Mouse (Mus musculus): ENCODE data around the gene Prrt1.

Prrt1 gene

GRCm38 (mm10) chr17:34629221-34629751 is at the start of gene Prrt1:
Prrt1 (plus strand) TSS chr17:34629533.
- DNase-seq: no peak

DNA sequence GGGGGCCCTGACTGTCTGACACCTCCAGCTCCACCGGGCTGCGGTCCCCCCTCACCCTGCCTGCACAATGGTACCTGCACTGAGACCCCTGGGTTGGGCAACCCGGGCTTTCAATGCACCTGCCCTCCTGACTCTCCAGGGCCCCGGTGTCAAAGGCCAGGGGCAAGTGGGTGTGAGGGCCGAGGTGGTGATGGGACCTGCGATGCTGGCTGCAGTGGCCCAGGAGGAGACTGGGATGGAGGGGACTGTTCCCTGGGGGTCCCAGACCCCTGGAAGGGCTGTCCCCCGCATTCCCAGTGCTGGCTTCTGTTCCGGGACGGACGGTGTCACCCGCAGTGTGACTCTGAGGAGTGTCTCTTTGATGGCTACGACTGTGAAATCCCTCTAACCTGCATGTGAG is 46.8 kb upstream of the Prrt1 start:
- DNase-seq: no peak

DNA sequence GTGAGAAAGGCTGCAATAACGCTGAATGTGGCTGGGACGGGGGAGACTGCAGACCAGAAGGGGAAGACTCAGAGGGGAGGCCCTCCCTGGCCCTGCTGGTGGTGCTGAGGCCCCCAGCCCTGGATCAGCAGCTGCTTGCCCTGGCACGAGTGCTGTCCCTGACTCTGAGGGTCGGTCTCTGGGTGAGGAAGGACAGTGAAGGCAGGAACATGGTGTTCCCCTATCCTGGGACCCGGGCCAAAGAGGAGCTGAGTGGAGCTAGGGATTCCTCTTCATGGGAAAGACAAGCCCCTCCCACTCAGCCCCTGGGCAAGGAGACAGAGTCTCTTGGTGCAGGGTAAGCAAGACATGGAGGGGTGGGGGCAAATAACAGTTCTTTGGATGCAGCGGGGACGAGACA is 45.9 kb upstream of the Prrt1 start:
- DNase-seq: no peak

DNA sequence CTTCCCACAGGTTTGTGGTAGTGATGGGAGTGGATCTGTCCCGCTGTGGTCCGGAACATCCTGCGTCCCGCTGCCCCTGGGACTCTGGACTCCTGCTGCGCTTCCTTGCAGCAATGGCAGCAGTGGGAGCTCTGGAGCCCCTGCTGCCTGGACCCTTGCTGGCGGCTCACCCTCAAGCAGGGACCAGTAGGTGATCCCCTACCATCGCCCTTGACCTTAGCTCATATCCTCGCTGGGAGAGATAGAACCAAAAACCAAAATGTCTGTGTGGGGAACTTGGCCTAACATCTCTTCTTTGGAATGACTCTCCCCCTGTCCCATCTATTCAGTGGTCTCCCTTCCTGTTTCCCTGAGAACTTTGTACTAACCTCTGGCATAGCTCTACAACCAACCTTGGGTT is 45.5 kb upstream of the Prrt1 start:
- no peak for DNase-seq

DNA sequence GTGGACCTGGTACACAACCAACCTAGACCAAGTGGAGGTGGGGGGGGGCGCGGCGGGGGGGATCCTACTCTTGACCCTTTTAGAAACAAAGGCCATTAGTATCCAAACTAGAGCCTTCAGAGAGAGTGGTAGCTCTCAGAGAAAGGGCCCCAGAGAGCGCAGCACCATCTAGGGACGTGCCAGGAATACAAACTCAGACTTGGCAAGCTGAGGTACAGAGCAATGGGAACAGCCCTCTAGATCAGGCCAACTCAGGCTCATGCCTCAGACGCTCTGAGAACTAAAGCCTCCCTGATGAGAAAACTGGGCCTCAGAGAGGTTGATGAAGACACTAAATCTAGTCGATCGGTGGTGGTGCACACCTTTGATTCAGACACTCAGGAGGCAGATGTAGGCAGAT is 44.2 kb upstream of the Prrt1 start:
- no peak for DNase-seq

DNA sequence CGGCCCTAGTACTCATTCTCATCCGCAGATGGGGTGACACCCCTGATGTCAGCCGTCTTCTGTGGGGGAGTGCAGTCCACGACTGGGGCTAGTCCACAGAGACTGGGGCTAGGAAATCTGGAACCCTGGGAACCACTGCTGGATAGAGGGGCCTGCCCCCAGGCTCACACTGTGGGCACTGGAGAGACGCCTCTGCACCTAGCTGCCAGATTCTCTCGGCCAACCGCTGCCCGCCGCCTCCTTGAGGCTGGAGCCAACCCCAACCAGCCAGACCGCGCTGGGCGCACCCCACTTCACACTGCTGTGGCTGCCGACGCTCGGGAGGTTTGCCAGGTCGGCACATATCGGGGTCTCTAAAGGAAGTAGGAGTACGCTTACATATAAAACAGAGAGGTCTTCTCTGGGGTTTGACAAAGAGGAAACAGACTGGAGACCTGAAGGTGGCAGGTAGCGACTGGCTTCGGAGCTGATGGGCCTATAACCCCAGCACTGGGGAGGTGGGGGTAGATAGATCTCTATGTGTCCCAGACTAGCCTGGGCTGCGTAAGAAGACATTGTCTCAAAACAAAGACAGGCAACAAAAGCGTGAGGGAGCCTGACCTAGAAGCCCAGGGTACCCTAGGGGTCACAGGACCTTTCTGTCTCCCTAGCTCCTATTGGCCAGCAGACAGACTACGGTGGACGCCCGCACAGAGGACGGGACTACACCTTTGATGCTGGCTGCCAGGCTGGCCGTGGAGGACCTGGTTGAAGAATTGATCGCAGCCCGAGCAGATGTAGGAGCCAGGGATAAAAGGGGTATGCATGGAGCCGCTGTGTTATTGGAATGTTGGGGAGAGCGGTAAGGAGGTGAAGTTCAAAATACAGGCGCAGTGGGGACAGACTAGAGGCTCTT is 43.2 kb upstream of the Prrt1 start:
- no peak for DNase-seq

GRCm38 (mm10) chr17:34586796-34587422 is 42.4 kb upstream of the Prrt1 start:
- peak; percentile 90 for DNase-seq

- peak; percentile 96 for DNase-seq
Observed at GRCm38 (mm10) chr17:34587423-34587811, 41.9 kb upstream of the Prrt1 start.

- no peak for DNase-seq
Observed at GRCm38 (mm10) chr17:34587814-34588213, 41.5 kb upstream of the Prrt1 start.

DNA sequence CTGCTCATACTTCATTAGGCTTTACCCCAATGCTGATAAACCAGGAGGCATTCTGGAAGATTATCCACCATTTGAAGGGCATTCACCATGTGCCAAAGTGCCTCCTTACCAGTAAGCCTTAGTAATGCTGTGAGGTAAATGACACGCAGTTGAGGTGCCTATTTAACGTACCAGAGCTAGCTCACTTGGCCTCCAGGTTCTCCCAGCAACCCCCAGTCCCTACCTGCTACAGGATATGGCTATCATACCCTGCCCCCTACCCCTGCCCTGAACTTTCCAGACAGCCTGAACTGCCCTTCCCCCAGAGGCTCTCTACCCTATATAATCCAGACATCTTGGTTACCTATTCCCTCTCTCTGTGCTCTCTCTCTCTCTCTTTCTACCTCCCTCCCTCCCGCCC is 40.6 kb upstream of the Prrt1 start:
- DNase-seq: no peak

DNA sequence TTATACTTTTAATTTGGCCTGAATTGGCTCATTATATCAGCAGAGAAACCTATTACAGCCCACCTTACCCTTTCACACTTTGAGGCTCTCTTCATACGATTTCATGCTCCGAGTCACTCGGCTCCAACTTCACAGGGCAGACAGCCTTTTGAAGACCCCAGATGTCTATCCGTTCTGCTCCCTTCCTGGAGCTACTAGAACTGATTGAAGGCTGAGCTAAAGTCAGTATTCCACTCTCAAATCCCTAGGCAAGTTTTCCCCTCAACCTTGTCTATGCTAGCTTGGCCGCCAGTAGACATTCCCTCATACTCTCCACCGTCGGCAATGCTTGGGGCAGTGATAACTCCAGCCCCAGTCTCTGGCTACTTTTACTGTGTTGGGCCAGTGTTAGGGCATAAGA is 40.1 kb upstream of the Prrt1 start:
- no peak for DNase-seq

DNA sequence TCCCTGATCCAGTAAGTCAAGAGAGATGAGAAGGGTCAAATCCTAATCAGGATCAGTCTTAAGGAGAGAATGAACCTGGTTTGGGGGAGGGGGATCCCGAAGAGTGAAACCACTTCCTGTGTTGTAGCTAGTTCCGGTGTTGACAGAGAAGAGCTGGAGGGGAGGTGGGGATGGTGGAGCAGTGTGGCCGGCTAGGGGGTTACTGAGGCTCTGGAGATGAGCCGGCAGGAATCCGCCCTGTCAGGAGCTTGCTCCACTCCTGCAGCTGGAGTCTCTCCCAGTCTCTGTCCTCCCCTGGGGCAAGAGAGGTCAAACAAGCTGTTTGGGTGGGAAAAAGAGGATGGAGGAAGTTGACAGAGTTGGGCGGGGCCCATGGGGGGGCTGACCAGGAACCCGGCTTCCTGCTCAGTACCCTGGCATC is 39.6 kb upstream of the Prrt1 start, which contains the start of gene Gpsm3:
TSS of gene Gpsm3 (plus strand) at position 126 of the 421 bp plus-strand sequence.
- peak; percentile 68 for DNase-seq

DNA sequence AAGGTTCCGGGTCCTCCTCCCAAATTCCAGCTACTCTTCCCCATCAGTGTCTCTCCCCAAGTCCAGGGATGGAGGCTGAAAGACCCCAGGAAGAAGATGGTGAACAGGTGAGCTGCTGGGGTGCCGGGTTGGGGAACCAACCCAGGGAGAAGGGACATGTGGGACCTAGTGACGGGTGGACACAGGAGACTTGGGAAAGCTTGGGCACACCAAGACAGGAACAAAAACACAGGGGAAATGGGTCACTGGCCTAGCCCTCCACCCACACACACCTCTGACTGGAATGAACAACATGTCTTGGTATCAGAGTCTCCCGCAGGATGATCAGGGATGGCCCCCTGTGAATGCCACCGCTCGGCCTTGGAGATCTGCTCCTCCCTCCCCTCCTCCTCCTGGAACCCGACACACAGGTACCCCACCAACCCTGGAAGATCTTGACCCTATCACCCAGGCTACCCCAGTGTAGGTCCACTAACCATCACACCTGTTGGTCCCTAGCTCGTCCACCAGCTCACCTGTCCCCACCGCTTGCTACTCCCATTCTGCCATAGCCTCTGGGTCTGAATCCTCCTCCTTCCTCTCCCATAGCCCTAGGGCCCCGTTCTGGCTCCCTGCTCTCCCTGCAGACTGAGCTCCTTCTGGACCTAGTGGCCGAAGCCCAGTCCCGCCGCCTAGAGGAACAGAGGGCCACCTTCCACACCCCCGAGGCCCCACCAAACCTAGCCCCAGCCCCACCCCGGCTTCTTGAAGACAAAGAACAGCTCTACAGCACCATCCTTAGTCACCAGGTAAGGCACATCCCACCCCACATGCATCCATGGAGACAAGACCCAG is 39.0 kb upstream of the Prrt1 start:
- no peak for DNase-seq

GRCm38 (mm10) chr17:34591029-34591993 is 38.0 kb upstream of the Prrt1 start, which contains the start of gene Pbx2:
Pbx2 (plus strand) TSS chr17:34591266.
- peak; percentile 42 for DNase-seq

DNA sequence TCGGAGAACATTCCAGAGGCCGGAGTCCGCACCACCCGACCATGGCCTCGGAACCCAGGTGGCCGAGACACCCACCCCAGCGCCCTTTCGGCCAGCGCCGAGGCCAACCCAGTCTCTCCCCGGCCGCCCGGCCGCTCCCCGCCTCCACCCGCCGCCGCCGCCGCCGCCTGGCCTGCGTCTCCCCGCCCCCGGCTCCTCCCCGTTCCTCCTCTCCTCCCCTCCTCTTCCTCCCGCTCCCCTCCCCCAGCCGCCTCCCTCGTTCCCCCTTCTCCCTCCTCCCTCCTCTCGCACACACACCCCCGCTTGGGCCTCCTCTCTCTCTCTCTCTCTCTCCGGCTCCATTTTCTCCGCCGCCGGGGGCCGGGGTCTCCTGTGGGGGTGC is 37.3 kb upstream of the Prrt1 start:
- DNase-seq: peak; percentile 96

DNA sequence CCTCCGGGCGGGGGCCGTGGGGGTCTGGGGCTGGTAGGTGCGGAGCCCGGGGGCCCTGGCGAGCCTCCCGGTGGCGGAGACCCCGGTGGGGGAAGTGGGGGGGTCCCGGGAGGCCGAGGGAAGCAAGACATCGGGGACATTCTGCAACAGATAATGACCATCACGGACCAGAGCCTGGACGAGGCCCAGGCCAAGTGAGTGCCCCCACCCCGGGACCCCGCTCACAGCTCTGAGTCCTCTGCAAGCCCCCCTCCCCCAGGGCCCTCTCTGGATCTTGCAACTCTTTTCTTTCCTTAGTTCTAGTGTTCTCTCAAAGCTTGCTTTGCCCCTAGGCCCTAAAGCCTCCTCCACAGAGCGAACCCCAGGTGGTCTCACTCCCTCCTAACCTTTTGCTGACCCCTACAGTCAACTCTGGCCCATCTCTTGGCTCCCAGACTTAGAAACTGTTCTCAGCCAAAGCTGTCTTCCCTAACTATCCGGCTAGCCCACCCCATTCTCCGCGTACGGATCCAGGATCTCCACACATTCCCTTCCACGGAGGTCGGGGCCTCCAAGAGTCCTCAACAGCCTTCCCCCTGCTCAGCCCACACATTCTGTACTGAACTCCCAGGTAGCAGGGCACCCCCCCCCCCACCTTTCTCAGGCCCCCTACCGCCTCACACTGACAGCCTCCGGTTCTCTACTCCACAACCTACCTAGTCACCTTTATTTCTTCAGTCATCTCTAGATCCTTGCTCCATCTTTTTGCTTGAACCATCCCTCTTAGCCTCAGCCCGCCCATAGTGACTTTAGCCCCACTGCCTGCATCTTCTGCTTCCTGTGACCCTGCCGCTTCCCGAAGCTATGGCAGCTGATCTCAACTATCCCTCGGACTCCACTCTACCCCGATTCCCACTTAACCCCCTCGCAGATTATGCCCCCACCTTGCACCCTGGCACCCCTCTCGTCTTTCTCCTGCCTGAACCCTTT is 36.5 kb upstream of the Prrt1 start:
- DNase-seq: peak; percentile 42

DNA sequence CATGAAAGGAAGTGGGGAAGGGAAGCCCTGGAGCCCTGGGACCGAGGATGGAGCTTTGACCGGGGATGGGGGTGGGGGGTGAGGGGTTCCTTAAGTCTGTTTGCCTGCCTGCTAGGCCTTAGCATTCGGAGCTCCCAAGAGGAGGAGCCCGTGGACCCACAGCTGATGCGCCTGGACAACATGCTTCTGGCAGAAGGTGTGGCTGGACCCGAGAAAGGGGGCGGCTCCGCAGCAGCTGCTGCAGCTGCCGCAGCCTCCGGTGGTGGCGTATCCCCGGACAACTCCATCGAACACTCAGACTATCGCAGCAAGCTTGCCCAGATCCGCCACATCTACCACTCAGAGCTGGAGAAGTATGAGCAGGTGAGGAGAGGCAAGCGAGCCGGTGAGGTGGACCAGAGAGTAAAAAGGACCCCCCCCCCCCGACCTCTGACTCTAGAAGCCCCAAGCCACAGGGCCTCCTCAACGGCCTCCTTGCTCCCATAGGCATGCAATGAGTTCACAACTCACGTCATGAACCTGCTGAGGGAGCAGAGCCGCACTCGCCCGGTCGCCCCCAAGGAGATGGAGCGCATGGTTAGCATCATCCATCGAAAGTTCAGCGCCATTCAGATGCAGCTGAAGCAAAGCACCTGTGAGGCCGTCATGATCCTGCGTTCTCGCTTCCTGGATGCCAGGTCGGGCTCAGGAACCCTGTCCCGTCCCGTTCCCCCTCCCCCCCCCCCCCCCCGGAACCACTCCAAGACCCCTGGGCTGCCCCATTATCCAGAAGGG is 35.4 kb upstream of the Prrt1 start:
- no peak for DNase-seq

DNA sequence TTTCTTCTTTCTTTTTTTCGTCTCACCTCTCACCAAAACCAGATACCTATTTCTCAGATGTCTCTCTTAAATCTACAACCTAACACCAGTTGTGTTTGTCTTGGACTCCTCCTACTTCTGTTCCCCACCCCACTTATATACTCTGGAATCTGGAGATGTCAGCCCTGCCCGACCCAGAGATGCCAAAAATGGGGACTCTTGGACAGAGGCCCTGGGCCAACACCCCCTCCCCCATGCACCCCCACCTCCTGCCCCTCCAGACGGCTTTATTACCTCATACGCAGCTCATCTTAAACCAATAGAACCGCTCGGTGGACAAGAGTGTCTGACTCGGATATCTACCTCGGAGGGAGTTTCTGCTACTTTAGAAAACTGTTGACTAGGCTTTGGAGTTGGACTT is 33.2 kb upstream of the Prrt1 start:
- DNase-seq: peak; percentile 48

DNA sequence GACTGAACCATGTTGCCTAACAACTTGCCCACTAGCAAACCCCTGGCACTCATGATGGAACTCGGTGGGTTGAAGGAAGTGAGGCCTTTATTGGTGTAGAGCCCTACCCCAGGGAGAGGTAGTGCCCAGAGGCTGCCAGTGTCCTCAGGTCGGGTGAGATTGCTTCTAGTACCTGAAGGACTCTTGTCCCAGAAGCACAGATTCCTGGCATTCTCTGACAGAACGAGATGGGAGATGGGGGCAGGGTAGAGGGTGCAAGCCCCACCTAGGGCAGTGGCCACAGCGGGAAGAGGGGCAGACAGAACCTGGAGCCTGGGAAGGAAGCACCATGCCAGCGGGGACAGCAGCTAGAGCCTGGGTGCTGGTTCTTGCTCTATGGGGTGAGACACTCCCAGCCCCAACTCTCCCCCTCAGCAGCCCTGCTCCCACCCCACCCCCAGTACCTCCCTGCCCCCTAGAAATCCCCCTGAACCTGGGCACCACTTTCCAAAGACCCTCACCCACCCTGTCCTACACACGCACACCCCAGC is 31.7 kb upstream of the Prrt1 start, which contains the start of gene Ager:
TSS of gene Ager (plus strand) at position 297 of the 530 bp plus-strand sequence.
- peak; percentile 64 for DNase-seq

All from lung, postnatal 14 days (tissue).